Mouse (Mus musculus) spleen, postnatal 4 days (tissue): ENCODE data around the gene C4b.
"Not testable (repeated sequence)": the region's sequence is repeated elsewhere in the genome, so short reads cannot be mapped to it uniquely, and the experiment has no call there.

Experiments
- DNase-seq, 2 experiments: peaks; one replicate each; pipeline ENCODE4 v3.0.0; 2022; ENCODE audit warnings: low spot score in 2 of 2

Gene C4b

DNA sequence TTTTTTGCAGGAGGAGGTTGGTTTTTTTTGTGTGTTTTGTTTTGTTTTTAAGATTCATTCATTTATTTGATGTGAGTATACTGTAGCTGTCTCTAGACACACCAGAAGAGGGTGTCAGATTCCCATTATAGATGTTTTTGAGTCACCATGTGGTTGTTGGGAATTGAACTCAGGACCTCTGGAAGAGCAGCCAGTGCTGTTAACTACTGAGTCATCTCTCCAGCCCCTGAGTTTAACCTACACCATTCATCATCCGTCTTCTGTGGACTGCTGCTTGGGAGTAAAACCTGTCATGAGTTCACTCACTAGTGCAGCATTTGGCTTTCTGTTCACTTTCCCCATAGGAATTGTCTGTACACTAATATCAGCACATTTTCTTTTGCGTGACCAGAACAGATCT lies 37.2 kb downstream of the C4b start:
- not testable (repeated sequence) for DNase-seq

DNA sequence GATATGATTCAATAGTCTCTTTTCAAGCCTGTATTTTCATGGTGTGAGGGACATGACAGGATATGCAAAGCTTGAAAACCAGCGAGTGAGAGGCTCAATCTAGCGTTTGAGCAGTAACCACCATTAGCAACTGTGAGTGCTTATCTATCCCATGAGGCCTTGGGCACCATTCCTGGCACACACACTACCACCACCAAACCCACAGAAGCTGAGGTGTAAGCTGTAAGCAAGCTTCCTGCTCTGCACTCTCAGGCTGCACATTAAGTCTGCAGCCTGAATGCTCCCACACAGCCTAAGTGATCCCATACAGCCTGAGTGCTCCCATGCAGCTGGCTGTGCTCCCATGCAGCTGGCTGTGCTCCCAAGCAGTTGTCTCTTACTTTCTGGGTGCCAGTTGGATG lies 43.0 kb downstream of the C4b start:
- no peak for DNase-seq

DNA sequence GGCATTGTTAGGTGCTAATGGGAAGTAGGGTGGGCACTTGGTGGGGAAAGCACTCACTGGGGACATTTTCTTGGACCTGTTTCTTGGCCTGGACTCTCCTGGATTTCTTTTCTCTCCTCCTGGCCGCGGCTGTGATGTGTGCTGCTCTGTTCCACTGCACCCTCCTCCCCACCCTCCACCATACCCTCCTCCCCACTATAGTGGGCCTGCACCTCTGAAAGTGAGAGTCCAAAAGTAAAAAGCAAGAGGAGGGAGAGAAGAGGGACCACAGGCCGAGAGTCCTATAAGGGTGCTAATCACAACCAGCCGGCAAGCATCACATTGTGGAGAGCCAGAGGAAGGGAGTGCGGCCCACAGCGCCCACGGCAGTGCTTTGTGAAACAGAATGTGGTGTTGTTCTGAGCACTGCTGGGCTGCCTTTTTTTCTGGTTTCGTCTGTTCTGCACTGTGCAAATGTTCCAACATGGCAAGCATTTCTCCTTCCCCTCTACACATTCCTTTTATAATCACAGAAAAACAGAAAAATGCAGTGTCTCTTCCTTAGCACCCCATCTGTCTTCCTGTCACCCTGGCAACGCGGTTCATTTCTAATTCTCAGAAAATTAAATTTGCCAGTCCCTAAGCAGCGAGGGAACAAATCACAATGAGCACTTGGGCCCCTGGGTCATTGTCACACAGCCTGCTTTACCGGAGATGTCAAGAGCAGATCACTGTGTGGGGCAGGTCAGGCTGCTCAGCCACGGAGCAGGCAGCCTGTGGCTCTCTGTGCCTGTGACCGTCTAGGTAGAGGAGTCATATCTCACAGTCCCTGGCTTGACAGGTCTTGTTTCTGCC lies 43.9 kb downstream of the C4b start:
- DNase-seq, result no peak

DNA sequence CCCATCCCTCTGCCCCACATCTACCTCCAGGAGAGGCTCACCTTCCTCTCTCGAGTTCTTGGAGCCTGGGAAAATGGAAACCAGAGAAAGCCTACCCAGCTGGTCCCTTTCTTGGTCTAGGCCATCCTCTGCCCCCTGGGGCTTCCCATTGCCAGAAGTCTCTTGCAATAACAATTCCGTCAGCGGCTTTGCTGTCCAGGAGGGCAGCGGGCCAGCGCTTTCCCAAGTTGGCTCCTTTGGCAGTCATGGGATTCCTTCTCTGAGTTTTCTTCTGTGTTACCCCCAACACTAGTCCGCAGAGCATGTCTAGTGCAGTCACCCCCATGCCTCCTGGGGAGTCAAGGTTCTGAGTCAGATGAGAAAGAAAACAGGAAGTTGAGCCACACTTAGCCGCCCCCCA lies 50.8 kb downstream of the C4b start:
- DNase-seq, result no peak

DNA sequence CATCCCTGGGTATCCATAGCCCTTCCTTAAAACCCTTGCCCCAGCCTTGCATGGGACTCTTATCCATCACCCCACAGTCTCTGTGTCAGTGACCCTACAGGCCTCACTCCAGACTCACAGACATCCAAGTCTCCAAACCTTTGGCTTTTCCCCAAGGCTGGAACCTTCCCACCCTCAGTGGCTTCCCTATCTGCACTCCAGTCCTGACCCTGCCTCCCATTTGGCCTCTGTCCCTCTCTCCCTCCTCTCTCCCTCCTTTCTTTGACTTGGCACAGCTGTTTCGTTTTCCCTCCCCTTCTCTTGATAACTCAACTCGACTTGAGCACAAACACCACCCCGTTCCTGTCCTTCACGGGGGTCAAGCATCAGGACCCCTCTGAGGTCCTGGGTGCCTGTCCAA lies 53.2 kb downstream of the C4b start:
- DNase-seq, result no peak

DNA sequence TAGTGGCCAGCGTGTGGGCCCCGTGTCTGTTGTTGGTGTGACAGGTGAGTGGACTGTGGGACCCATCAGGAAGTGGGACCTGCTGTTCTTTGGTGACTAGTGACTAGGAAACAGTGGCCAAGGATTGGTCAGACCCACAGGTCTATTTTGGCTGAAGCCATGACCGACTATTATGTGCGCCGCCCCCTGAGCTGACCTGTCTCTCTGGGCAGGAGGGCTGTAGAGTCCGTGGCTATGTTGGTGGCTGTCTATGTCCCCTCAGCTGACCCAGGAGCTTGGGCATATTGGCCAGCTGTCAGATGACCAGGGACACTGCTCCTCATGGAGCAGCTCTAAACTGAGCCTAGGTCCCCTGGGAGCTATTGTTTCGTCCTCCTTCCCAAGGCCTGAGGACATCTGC lies 54.8 kb downstream of the C4b start:
- no peak for DNase-seq

DNA sequence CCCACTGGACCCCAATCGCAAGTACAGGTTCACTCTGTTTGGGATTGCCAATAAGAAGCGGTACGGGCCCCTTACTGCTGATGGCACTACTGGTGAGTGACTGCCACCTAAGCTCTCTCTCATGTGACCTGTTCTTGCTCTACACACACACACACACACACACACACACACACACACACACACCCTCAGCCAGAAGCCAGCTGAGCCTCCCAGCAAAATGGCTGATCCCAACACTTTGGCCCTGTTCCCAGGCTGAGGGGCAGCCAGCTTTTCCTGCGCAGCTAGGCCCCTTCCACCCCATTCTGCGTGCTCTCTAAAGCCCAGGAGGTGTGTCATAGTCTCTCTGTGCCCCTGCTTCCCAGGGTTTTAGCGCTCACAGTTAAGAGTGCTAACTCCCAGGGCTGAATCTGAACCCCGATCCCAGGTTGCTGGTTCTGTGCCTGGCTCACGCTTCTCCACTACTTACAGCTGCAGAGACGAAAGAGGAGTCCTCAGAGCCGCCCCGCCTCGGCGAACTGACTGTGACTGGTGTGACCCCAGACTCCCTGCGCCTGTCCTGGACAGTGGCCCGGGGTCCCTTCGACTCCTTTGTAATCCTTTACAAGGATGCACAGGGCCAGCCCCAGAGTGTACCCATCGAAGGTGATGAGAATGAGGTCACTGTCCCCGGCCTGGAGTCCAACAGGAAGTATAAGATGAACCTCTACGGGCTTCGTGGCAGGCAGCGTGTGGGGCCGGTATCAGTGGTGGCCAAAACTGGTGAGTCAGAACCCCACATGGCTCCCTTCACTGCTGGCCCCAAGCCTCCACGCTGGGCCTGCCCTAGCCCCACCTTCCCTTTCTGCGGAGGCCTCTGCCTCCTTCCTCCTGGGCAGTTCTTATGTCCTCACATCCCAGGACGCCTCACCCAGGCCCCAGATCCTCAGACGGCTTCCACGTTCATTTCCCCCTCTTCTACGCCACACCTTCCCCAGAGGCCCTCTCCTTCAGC lies 58.3 kb downstream of the C4b start:
- DNase-seq, result no peak

DNA sequence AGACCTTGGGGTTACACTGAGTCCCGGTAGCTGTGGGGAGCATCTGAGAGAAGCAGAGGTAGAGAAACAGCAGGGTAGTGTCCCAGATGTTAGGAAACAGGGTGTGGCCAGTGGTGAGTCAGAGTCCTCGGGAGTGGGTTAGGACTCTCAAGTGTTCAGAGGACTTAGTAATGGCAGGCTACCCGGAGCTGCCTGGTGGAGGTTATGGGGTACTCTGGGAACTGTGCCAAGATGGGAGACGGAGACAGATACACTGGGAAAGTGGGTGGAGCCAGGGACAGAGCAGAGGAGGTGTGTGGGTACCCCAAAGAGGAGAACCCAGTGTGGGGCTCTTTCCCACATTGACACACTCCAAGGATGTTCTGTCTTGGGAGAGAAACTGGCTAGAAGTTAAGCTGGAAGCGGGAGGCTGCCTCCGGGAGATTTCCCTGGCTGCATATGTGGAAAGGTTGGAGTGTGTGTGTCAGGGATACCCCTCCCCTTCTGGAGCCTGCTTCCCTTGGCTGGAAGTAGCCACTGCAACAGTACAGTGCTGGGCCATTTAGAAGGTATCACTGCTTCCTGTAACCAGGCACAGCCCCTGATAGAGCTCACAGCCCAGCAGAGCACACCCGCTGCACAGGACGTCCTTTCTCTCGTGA lies 59.3 kb downstream of the C4b start:
- no peak for DNase-seq

DNA sequence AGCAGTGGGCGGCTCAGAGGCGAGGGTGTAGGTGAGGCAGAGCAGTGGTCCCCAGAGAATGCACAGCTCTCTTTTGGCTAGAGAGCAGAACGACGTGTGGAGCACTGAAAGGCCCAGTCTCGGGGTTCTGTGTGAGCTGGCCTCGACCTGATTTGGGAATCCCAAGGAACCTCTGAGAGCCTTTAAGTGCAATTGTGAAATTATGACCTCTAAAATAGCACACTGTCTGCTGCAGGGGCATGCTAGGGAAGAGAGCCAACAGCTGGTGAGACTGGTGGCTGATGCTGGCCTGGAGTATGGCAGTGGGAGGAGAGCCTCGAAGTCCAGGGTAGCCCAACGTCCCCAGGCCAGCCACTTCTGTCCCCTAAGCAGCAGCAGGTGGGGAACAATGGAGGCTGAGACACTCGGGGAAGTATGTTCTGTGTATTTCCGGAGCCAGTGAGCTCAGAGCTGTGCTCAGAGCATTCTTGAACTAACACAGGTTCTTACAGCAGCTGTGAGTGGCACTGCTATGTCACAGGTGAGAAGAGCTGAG lies 59.9 kb downstream of the C4b start:
- no peak for DNase-seq

DNA sequence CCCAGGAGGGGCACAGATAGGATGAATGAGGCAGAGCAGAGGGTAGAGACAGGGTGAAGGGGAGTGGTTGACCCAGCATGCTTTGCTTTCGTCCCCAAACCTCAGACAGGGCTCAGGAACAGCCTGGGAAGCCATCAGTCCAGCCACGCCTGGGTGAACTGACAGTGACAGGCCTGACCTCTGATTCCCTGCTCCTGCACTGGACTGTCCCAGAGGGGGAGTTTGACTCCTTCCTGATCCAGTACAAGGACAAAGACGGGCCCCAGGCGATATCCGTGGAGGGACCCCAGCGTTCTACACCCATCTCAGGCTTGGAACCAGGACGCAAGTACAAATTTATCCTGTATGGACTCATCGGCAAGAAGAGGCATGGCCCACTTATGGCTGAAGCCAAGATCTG lies 60.5 kb downstream of the C4b start:
- no peak for DNase-seq

DNA sequence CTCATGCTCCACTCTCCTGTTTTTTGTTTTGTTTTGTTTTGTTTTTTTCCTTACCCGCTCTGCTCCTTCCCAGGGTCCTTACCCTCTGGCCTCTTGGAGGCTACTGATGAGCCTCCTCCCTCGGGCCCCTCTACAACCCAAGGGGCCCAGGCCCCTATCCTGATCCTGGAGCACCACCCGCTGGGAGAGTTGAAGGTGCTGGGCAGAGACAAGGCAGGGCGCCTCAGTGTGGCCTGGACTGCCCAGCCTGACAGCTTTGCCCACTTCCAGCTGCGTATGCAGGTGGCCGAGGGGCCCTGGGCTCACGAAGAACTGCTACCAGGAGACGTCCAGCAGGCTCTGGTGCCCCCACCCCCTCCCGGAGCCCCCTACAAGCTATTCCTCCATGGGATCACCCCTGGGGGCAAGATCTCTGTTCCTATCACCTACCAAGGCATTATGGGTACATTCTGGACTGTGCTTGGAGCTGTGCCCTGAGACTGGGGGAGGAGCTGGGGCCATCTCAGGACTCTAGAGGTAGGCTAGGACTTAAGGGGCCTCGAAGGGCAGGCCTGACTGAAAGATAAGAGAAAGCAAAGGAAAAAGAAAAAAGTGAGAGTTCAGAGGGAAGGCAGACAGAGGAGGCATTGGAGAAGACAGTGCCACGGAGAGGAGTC lies 61.7 kb downstream of the C4b start:
- DNase-seq, result no peak

DNA sequence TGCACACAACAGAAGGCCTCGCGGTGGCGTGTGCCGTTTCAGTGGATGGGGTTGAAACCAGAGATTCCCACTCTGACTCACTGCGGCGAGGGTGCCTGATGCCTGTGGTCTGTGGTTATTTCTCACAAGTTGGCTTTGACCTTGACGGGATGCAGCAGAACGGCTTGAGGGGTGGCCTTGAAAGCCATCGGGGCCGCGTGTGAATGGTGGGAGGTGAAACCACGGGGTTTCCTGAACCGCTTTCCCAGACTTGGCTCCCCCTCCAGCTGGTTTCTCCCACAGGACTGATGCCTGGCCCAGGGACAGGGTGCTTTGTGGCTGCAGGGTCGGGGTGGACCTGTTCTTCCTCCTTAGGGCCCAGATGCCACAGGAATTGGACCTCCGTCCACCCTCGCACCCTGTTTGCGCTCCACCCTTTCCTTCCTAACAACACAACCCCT lies 62.5 kb downstream of the C4b start:
- no peak for DNase-seq

DNA sequence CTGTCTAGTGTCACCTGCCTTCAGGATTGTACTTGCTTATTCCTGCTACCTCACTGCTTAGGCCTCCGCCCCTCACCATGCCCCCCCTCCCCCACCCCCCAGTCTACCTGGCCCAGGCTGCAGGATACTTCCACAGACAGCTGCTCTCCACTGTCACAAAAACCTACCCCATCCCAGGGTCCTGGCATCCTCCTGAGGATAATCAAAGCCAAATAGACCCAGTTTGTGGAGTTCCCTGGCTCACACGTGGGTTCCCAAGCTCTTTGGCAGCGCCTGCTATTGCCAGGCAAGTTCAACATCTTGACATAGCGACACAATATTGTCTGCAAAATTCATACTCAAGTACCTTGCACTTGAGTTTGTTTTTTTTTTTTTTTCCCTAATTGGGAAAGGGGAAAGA lies 63.1 kb downstream of the C4b start:
- no peak for DNase-seq

DNA sequence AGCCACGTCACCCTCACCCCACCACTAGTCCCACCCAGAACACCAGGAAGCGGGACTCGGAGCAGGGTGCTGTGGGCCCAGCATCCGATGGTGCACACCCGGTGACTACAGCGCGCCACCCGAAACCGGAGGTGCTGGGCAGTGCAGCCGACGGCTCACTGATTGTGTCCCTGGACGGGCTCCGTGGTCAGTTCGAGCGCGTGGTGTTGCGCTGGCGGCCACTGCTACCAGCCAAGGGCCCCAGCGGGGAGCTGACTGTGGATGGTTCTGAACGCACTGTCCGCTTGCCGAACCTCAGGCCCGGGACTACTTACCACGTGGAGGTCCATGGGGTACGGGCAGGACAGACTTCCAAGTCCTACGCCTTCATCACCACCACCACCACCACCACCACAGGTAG lies 63.5 kb downstream of the C4b start:
- DNase-seq, result no peak
